Mouse (Mus musculus) hindlimb bud, embryonic 11.5 days (tissue): ENCODE measurements around the gene Srsf10.
A peak's percentile ranks its signal among the peaks of the same experiment; 100 is the strongest.

Experiments
- DNase-seq: peaks from one replicate; pipeline ENCODE4 v3.0.0-alpha.2; 2012; ENCODE audit warnings: low read depth, low spot score; ENCODE audit errors: extremely low spot score

The Srsf10 gene

DNA sequence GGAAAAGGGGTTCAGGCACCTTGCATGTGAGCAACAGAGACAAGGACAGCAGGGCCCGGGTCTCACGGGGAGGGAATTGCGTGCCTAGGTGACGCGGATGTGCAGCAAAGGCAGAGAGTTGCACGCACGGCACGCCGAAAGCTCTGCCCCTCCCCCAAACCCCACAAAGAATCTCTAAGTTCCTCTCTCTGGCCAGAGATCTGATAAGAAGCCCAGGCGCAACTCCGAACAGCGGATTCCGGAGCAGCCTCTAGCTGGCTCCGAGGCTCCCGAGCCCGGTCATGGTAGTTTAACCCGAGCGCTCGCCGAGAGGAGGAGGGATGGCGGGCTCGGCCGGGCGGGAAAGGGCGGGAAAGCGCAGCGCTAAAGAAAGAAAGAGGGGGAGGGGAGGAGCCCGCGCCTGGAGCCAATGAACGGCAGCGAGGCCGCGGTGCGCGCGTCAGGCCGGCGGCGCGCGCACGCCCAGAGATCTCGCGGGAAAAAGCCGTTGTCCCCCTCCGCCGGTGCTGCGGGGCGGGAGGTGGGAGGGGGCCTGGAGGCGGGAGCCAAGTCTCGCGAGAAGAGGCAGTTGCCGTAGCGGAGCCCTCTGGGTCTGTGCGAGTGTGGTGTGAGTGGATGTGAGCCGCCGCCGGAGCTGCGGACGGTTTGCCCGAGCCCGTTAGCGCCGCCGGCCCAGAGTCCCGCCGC is at the start of gene Srsf10:
TSS of gene Srsf10 (plus strand) at position 212 of the 687 bp plus-strand sequence.
- no peak for DNase-seq

DNA sequence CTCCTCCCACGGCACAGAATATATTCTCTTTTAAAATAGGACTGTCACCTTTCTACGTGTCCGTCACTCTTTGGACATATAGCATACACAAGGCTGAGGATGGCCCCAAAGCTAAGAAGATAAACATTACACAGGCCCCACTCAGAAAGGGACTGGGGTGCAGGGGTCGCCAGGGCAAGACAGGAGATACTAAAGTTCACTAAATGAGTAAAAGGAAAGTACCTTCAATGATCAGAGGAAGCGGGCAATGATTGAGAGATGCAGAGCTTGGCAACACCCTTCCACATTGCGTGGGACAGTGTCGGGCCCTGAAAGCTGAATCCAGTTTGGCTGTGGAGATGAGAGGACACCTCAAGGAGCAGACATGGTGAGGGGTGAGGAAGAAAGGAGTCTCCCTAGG is 40.7 kb upstream of the Srsf10 start:
- DNase-seq = no peak

DNA sequence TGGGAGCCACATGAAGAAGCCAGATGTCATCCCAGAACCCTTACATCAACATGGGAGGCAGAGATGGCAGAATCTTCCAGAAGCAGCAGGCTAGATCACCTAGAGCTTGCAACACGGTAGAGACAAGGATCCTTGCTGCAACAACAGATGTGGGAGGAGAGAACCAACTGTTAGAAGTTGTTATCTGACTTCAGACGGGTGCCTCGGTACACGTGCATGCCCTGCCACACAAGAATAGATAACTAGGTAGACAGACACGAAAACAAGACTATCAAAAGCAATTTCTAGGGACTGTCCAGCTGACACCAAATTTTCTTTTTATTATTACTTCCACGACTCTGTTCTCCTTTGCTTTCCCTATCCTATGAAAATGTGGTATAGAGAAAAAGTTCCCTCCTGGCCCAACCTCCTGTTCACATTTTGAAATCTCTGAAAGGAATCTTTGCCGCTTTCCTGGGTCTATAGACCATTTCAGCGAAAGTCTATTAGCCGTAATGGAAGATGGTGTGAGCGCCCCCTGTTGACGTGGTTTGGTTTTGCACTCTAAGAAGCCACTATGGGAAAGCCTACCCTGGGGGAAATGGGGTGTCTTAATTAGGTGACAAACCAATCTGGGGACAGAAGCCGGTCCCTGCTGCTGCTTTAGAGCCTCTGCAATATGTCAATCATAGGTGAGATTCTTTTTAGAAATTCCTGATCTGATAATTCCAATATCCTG is 38.5 kb upstream of the Srsf10 start:
- DNase-seq = no peak

DNA sequence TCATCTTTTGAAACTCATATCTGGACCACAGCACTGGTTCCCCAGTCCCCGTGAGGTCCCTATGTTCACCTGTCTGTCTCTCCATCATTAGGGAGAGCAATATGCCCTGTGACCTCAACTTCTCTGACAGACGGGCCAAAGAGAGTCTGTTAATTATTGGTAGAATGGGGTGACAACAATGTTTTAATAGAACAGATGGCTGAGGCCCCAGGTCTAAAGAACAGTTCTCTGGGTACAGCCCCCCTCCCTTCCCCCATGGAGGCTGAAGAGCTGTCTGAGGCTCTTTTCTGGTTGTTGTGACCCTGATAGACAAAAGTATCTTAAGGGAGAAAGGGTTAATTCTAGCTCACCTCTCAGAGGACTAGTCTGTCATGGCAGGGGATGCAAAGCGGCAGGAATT is 37.2 kb upstream of the Srsf10 start:
- no peak for DNase-seq

DNA sequence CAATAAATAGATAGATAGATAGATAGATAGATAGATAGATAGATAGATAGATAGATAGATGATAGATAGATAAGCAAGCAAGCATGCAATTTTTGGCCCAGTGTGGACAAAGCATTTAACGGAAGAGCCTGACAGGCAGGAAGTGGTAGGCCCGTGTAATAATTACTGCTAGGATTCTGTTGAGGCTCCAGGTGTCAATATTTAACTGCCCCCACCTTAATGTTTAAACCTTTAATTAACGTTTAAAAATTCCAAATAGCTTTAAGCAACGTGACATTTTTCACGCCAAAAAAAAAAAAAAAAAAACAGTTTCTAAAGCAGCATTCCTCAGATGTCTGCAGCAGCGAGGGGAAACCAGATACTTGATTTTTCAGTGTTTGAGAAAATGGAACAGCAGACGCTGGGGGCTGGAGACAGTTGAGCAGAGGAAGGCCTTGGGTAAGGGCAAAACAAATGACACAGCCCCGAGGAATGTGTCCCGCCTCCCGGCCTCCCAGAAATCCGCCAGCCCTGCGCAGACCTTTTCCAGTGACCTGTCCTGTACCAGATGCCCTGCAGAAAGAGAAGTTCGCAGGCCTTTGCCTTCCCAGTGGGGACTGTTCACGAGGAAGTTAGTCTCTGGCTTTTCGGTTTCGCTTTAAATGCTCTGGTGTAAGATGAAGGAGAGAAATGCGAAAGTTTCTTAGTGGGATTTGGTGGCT is 35.6 kb upstream of the Srsf10 start:
- no peak for DNase-seq

DNA sequence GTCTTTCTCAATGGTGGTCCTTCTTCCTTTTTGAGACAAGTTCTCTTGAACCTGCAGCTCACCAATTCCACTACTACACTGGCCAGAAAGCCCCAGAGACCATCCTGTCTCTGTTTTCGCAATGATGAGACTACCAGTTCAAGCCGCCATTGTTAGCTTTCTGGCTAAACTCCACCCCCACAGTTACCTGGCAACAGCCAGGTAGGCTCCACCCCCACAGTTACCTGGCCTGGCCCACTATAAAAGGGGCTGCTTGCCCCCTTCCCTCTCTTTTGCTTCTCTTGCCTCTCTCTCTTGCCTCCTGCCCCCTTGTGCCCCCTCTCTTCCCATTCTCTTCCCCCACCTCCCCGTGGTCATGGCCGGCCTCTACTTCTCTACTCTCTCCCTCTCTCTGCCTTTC is 33.8 kb upstream of the Srsf10 start:
- no peak for DNase-seq

DNA sequence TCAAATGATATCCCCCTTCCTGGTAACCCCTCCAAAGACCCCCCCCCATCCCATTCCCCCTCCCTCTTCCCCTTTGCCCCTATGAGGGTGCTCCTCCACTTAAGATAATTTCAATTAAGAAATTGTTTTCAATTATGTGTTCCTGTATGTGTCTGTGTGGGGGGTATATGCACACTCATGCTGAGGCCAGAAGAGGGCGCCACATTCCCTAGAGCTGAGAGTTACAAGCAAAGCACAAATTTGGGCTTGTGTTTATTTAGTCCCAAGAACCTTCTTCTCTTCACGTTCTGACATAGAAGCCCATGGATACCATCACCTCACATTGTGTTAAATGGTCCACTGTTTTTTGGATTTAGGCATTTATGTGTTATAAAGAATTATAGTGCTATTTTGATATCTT is 32.2 kb upstream of the Srsf10 start:
- DNase-seq = no peak

DNA sequence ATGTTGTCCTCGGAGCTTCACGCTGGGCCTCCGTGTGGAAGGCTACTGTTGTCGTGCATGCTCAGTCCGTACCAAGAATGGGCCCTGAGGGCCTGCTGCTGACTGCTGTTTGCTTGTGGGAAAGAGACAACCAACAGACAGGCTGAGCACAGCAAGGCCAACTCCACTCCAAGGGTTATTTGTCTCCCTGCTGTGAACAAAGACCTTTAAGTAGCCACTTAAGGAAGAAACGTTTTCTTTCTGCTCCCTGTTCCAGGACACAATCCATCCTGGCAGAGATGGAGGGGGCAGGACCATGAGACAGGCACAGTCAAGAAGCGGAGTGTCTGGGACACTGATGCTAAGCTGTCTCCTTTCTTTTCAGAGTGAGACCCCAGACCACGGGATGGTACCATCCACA is 31.3 kb upstream of the Srsf10 start:
- no peak for DNase-seq

DNA sequence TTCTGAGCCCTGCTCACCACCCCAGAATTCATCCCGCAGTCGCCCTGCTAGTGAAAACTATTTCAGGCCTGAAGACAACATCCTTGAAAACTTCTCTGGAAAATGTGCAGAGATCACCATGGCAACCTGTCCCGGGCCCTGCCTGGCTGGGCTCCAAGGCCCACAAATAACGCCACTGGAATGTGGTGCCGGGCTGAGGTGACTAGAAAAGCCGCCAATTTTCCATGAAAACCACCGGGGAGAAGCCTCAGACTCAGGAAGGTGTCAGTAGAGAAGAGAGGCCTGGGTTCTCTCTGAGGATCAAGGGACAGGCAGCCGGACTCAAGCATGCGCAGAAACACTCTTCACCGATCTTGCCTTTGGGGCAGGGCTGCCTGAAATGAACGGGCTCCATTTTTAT is 27.1 kb upstream of the Srsf10 start:
- peak; percentile 26 for DNase-seq

DNA sequence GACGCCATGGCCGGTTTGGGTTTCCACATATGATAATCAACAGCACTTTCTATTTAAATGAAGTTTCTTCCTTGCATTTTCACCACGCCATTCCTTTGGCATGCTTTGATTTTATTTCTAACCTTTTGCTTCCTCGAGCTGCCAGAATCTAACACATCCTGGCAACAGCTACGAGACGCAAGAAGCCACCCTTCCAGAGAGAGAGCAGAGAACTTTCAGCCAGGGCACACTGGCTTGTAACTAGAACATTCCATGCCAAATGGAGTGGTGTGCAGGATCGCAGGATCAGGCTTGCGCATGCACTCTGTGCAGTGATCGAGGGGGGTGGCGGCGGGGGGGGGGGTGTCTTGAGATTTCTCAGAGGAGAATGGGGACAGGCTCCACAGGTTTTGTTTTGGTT is 23.5 kb upstream of the Srsf10 start:
- DNase-seq = no peak

DNA sequence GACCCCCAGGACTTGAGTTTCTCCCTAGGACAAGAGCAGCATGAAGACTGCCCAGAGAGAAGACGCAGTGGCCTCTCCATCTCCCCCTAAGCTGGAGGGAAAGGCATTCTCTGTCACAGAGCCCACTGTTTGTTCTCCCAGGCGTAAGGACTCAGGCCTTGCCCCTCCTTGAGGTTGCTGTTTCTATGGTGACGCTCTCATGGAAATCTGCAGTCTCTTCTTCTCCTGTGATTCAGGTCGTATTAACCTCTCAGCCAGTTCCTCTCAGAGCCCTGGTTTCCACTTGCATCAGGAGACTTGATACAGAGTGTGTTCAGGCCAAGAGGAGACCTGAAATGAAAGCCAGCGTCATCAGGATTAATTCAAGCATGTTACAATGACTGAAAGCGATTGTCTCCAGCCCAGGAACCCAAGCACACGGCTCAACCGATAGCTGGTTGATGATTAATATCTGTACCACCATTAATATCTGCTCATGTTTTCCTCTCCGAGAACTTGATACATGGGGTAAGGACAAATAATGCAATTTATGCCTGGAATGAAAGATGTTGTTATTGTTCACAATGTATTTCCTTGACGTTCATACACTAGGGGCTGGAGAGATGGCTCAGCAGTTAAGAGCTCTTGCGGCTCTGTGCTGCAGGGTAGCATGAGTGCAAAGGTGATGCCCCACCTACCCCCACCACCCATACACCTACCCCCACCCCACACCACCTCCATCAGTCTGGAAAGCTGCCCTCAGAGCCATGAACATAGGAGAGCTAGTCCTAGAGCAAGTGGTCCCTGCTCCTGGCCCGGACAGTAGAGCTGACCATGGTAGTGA is 22.0 kb upstream of the Srsf10 start:
- DNase-seq = no peak

DNA sequence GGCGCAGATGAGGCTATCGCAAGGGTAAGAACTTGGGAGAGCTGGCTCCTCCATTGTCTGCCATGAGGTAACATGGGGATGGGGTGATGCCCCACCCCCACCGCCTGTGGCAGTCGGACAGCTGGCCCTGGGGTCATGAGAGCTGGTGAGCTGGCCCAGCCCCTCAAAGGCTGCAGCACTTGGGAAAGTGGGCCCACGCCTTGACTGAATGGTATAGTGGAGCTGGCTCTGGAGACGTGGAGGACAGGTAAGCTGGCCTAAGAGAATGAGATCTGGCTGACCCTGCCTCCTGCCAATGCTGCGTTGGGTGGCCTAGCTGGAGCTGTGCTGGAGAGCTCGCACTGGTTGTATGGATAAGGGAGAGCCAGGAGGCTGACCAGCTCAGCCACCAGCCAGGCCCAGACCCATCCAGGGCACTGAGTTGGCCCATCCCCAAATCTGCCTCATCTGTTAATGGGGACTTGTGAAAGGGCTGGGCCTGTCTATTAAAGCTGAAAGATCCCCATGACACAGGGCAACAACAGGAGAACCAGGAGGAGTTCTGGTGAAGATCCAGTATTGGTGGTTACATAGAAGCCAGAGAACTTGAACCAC is 21.3 kb upstream of the Srsf10 start:
- no peak for DNase-seq

DNA sequence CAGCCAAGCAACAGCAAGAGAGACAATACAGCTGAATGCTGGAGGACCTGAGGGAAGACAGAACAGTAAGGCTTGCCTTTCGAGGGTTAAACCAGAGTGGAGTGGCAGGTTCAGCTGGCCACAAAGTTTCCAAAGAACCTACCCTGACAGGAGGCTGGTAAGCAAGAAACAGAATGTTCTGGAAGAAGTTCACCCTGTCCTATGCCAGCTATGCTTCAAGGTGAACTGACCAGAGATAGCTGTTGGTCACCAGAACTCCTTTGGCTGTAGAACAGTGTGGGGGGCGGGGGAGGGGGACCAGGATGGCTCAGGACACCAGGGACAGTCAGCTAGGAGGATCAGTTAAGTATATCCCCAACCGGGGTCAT is 16.6 kb upstream of the Srsf10 start:
- DNase-seq = no peak

DNA sequence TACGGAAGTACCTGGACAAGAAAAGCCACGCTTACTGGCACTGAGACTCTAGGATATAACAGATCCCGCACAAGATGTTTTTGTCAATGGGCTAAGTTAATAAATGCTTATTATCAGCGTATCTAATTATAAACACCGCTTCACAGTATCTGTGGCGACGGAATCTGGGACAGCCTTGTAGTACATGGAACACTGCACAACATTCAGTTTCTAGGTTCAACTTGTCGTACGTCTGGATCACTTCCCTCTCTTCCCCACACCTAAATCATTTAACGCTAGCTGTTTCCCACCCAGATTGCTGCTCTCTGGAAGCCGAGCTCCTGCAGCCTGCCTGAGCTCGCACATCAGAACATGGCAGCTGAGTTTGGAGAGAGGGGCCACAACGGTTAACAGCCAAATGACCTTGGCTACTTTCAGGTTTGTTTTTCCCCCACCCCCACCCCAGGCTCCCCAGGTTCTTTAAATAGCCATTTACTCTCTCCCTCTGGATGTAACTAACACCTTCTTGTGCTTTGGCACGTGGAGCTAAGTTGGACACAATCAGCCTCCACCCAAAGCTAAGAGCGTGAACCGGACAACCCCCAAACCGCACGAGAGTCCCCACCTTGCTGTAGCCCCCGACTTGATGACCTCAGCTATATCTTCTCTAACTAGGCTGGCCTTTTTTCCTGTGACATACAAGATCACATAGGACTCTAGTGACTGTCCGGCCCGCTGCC is 16.1 kb upstream of the Srsf10 start:
- DNase-seq = no peak

DNA sequence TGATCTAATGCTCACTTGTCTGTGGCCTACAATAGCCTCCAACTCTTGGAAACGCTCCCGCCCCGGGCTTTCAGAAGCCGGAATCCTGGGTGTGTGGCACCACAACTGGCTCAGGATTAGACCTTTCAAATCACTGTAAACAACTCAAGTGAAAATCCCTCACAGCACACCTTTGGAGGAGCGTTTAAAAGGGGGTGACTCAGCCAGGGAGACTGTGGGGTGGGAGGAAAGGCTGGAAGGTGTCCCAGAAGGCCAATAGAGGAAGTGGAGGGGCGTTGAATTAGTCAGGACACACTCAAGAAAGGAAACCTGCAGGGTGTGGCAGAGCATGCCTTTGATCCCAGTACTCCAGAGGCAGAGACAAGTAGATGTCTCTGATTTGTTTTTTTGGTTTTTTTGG is 11.1 kb upstream of the Srsf10 start:
- no peak for DNase-seq

DNA sequence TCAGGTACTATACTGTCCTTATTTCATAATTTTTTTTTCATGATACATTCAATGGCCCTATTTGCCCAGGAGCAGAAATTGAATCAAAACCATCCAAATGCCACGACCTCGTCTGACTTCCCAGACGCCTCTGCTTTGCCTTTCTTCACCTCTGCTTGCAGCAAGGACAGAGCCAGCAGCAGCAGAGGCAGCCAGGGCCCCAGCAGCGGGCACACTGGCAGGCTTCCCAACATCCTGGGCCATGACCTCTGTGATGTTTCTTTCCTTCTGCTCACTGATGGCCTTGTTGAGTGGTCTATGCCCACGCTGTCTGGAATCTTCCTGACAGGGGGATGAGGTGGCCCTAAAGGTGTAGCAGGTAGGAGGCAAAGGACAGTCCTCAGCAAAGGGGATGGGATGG is 8.0 kb upstream of the Srsf10 start:
- no peak for DNase-seq

DNA sequence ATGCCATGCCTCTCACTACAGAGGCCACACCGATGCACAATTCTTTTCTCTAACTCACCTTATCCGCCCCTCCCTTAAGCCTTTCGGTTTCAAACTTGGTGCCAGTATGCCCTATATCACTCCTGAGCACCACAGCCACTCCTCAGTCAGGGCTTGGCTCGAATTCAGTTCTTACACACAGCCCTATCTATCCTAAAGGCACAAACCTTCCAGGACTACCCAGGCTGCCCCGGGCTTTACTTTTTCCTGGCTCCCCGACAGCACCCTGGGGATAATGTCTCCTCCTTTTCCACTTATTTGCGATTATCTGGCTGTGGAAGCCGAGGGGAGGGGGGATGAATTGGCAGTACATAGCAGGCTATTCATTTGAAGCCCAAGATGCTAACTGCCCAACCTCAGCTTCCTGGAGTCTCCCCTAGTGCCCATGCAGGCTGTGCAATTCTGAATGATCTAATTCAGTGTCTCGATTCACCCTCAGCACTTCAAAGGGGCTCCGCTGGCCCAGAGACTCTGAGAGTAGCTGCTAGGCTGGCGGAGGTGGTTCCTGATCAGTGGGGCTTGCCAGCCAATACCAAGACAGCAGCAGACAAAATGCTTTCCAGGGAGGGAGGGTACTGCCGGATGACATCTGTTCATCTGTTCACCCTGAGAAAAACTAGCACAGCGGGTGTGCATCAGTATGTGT is 5.0 kb upstream of the Srsf10 start:
- DNase-seq = no peak

DNA sequence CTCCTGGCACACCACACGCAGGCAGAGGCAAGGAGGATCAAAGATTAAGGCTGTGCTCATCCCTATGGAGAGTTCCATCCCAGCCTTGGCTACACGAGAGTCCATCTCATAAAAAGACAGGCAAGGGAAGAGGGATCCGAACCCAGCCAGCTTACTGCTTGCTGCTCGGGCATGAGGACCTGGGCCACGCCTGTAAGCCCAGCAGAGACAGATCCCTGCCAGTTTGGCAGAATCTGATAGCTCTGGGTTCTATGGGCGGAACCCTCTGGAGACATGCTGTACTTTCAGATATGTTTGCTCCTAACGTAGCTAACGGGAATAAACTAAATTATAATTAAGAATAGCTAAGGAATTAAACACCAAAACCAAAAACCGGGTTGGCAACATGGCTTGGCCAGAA is 3.6 kb upstream of the Srsf10 start:
- DNase-seq = no peak

DNA sequence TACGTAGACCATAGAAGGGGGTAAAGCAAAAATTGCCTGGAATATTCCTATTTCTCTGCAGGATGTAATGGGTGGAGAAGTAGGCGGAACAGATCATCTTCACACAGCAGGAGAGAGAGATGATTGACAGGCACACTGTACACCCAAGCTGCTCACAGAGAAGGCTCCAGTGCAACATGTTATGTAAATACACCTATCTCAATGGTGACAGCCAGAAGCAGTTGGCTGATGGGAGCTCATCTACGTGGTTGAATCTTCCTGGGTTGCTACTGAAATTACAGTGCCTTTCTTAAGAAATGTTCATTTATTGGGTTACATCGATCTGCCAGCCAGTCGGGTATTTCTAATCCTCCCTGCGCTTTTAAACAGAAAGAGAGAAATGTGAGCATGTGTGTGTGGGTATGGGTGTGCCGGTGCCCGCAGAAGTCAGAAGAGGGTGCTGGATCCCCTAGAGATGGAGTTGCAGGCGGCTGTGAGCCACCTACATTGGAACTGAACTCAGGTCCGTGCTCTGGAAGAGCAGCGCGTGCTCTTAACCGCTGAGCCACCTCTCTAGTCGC is 1.5 kb upstream of the Srsf10 start:
- no peak for DNase-seq

DNA sequence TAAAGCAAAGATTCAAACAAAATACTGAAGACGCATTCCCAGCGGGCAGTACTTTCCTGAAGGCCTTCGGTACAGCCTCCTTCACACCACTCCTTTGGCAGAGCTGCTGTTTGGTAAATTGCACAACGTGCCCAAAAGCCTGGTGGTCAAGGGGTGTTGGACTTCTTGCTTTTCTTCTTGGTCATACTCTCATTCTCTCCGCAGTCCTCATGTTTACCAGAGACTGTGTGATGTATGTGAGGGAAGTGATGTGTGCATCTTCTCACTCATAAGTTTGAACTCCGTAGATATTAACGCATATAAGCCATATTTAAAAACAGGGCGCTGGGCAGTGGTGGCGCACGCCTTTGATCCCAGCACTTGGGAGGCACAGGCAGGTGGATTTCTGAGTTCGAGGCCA is 917 bp upstream of the Srsf10 start:
- DNase-seq = no peak
